Mouse (Mus musculus) myocyte (in vitro differentiated cells): ENCODE data around the gene Celf2.

Experiments used
- CEBPB ChIP-seq: IDR thresholded peaks from 2 replicates; pipeline ENCODE4 v1.6.1; 2011; ENCODE audit warnings: mild to moderate bottlenecking, moderate library complexity; ENCODE audit not compliant: poor library complexity, insufficient read depth, severe bottlenecking
- MAX ChIP-seq: IDR thresholded peaks from one replicate; pipeline ENCODE4 v1.6.1; 2011; ENCODE audit warnings: low read depth, mild to moderate bottlenecking, control low read depth
- POLR2A ChIP-seq: IDR thresholded peaks from one replicate; pipeline ENCODE4 v1.6.1; 2011; ENCODE audit warnings: low read depth, mild to moderate bottlenecking, control low read depth, moderate library complexity; ENCODE audit not compliant: insufficient read length
- TCF12 ChIP-seq: IDR thresholded peaks from one replicate; pipeline ENCODE4 v1.6.1; 2011; ENCODE audit warnings: mild to moderate bottlenecking, control low read depth; ENCODE audit not compliant: poor library complexity, insufficient read depth, severe bottlenecking
- USF1 ChIP-seq: IDR thresholded peaks from one replicate; pipeline ENCODE4 v1.6.1; 2011; ENCODE audit warnings: low read depth, mild to moderate bottlenecking, control low read depth, moderate library complexity

DNA sequence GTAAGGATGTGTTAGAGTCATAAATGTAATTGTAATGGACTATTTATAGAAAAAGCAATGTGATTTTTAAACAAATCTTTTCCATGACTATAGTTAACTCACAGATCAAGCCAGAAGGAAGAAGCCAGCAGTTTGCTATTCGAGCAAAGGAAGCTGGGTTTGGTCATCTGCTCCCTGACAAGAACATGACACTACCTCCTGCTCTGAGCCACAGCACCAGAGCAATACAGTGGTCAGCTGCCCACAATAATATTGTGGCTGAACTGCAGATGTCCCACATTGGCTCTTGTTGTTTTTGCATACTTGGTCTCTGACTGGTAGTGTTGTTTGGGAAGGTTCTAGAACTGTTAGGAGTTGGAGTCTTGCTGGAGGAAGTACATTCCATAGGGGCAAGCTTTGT, 418.9 kb downstream of the Celf2 start:
- peak; percentile 48 for TF ChIP-seq USF1
- no peak for TF ChIP-seq POLR2A
- 0 out of 2 replicates have a peak, but pooled peaks have one; percentile 11 for TF ChIP-seq CEBPB
- TF ChIP-seq TCF12, result peak; percentile 50
- peak; percentile 33 for TF ChIP-seq MAX
